ENCODE assay signal across 8 mouse cellular contexts in genomic region chr12:69197378-69198163, GRCm38 (mm10). TPM values are rescaled to one million over a fixed set of nuclear protein-coding genes. Genes with fewer than 3 reads are reported as not detected.
DNase-seq lines count a peak whose midpoint lies in the region; ATAC-seq and TF ChIP-seq lines count a peak whose summit lies in the region.

No protein-coding gene starts in this region.

- H3K9me3 ChIP-seq in forebrain, embryonic 10.5 days, result no peaks in the 10 kb centered on the region
- no peaks in the 10 kb centered on the region for H3K9me3 ChIP-seq in heart, embryonic 16.5 days (replicated peaks; ENCODE audit: control insufficient read depth, low read length)
- H3K9me3 ChIP-seq in lung, embryonic 15.5 days, result no peaks in the 10 kb centered on the region

- peak overlapping the region; percentile 96 for H3K9ac ChIP-seq in heart, embryonic 16.5 days (ENCODE audit: low read length)
- peak overlapping the region; percentile 78 for H3K9ac ChIP-seq in lung, embryonic 15.5 days

- no peak for TF ChIP-seq POLR2A in brain, embryonic 14.5 days (IDR thresholded peaks at IDR 0.05; ENCODE audit: borderline replicate concordance, extremely low read depth, insufficient read depth, insufficient read length, poor library complexity, severe bottlenecking)

- DNase-seq in ES-CJ7 (ENCODE audit: low read depth, low spot score), result peak; percentile 34
- peak; percentile 63 for DNase-seq in brain, embryonic 14.5 days (ENCODE audit: low read depth)
- peak; percentile 57 for DNase-seq in forebrain, embryonic 10.5 days (ENCODE audit: extremely low spot score, low spot score)
- peak; percentile 62 for DNase-seq in kidney, postnatal 14 days
- DNase-seq in testis, postnatal 14 days (ENCODE audit: low spot score), result peak; percentile 62

- H3K27ac ChIP-seq in forebrain, embryonic 10.5 days, result peak overlapping the region; percentile 94
- peak overlapping the region; percentile 94 for H3K27ac ChIP-seq in heart, embryonic 16.5 days (ENCODE audit: low read length)
- peak overlapping the region; percentile 88 for H3K27ac ChIP-seq in lung, embryonic 15.5 days

- TF ChIP-seq CTCF in brain, embryonic 14.5 days (IDR thresholded peaks at IDR 0.05; ENCODE audit: borderline replicate concordance, extremely low read depth, insufficient read depth, insufficient read length), result no peak

- peak; percentile 71 for ATAC-seq in heart, embryonic 16.5 days (replicated peaks; ENCODE audit: extremely low read depth, insufficient read depth, low FRiP score)
- peak; percentile 80 for ATAC-seq in lung, embryonic 15.5 days (ENCODE audit: borderline replicate concordance, extremely low read depth, low FRiP score, low TSS enrichment)
- ATAC-seq in neutrophil, adult 5-6 weeks (ENCODE audit: extremely low read depth, insufficient number of reproducible peaks, low FRiP score, poor library complexity, severe bottlenecking), result peak; percentile 55

- under 1% methylated on average over 93 of the region's 94 CpGs for WGBS in forebrain, embryonic 10.5 days
- WGBS in heart, embryonic 16.5 days, result under 1% methylated on average over 88 of the region's 94 CpGs
- under 1% methylated on average over 94 of the region's 94 CpGs for WGBS in lung, embryonic 15.5 days

- H3K4me3 ChIP-seq in forebrain, embryonic 10.5 days, result peak overlapping the region; percentile 83
- H3K4me3 ChIP-seq in heart, embryonic 16.5 days (ENCODE audit: low read length), result peak overlapping the region; percentile 100
- H3K4me3 ChIP-seq in lung, embryonic 15.5 days, result peak overlapping the region; percentile 75

- H3K27me3 ChIP-seq in forebrain, embryonic 10.5 days (ENCODE audit: poor library complexity, severe bottlenecking), result no peaks in the 10 kb centered on the region
- no peaks in the 10 kb centered on the region for H3K27me3 ChIP-seq in heart, embryonic 16.5 days (ENCODE audit: control insufficient read depth, insufficient read depth, low read length)
- no peaks in the 10 kb centered on the region for H3K27me3 ChIP-seq in lung, embryonic 15.5 days

- H3K36me3 ChIP-seq in forebrain, embryonic 10.5 days (replicated peaks), result peaks cover 50% of the 10 kb centered on the region
- H3K36me3 ChIP-seq in heart, embryonic 16.5 days (ENCODE audit: control insufficient read depth, insufficient read depth), result peaks cover 17% of the 10 kb centered on the region
- peaks cover 22% of the 10 kb centered on the region; the same call in 1 of the 2 replicates for H3K36me3 ChIP-seq in lung, embryonic 15.5 days

- peaks cover 37% of the 10 kb centered on the region for H3K4me1 ChIP-seq in forebrain, embryonic 10.5 days
- peaks cover 21% of the 10 kb centered on the region for H3K4me1 ChIP-seq in heart, embryonic 16.5 days (ENCODE audit: control insufficient read depth, insufficient read depth, low read length)
- peaks cover 22% of the 10 kb centered on the region for H3K4me1 ChIP-seq in lung, embryonic 15.5 days

- peak overlapping the region; percentile 99 for H3K4me2 ChIP-seq in heart, embryonic 16.5 days (ENCODE audit: low read depth, low read length)
- H3K4me2 ChIP-seq in lung, embryonic 15.5 days, result peak overlapping the region; percentile 95

RNA-seq across cellular contexts. Expression of gene Dnaaf2, which starts 0.7 kb away (rescaled TPM):
- 4.6 and 5.7 TPM in 2 replicates for polyA plus RNA-seq in brain, embryonic 14.5 days (2012; rRNA removed)
- 16.3 and 19.0 TPM in 2 replicates for polyA plus RNA-seq in forebrain, embryonic 10.5 days (2016; fragmentation: Nextera tagmentation; extraction: Ambion mirVana)
- 6.1 and 7.8 TPM in 2 replicates for polyA plus RNA-seq in heart, embryonic 16.5 days (2015; fragmentation: Nextera tagmentation; extraction: Ambion mirVana)
- polyA plus RNA-seq in lung, embryonic 15.5 days (2015; fragmentation: Nextera tagmentation; extraction: Ambion mirVana), result 10.3 and 10.5 TPM in 2 replicates
- 0.74 and 0.93 TPM in 2 replicates for total RNA-seq in neutrophil, adult 5-6 weeks (2017)

RNA-seq across cellular contexts. Expression of gene Gm49383, which starts 0.7 kb away (rescaled TPM):
- polyA plus RNA-seq in brain, embryonic 14.5 days (2012; rRNA removed), result 4.1 and 5.7 TPM in 2 replicates
- polyA plus RNA-seq in forebrain, embryonic 10.5 days (2016; fragmentation: Nextera tagmentation; extraction: Ambion mirVana), result 62.2 and 67.8 TPM in 2 replicates
- polyA plus RNA-seq in heart, embryonic 16.5 days (2015; fragmentation: Nextera tagmentation; extraction: Ambion mirVana), result 14.8 and 17.6 TPM in 2 replicates
- 35.0 and 35.5 TPM in 2 replicates for polyA plus RNA-seq in lung, embryonic 15.5 days (2015; fragmentation: Nextera tagmentation; extraction: Ambion mirVana)
- 5.3 and 9.4 TPM in 2 replicates for total RNA-seq in neutrophil, adult 5-6 weeks (2017)

RNA-seq across cellular contexts. Expression of gene Gm49384, which starts 6.5 kb away (rescaled TPM):
- polyA plus RNA-seq in brain, embryonic 14.5 days (2012; rRNA removed), result 5.1 and 5.5 TPM in 2 replicates
- 51.8 and 59.4 TPM in 2 replicates for polyA plus RNA-seq in forebrain, embryonic 10.5 days (2016; fragmentation: Nextera tagmentation; extraction: Ambion mirVana)
- 14.1 and 18.9 TPM in 2 replicates for polyA plus RNA-seq in heart, embryonic 16.5 days (2015; fragmentation: Nextera tagmentation; extraction: Ambion mirVana)
- polyA plus RNA-seq in lung, embryonic 15.5 days (2015; fragmentation: Nextera tagmentation; extraction: Ambion mirVana), result 30.5 and 34.4 TPM in 2 replicates
- total RNA-seq in neutrophil, adult 5-6 weeks (2017), result 6.3 and 10.5 TPM in 2 replicates

RNA-seq across cellular contexts. Expression of gene Mgat2, which starts 13.6 kb away (rescaled TPM):
- 16.1 and 19.9 TPM in 2 replicates for polyA plus RNA-seq in brain, embryonic 14.5 days (2012; rRNA removed)
- 28.3 and 30.9 TPM in 2 replicates for polyA plus RNA-seq in forebrain, embryonic 10.5 days (2016; fragmentation: Nextera tagmentation; extraction: Ambion mirVana)
- 33.4 and 40.2 TPM in 2 replicates for polyA plus RNA-seq in heart, embryonic 16.5 days (2015; fragmentation: Nextera tagmentation; extraction: Ambion mirVana)
- polyA plus RNA-seq in lung, embryonic 15.5 days (2015; fragmentation: Nextera tagmentation; extraction: Ambion mirVana), result 56.7 and 58.2 TPM in 2 replicates
- total RNA-seq in neutrophil, adult 5-6 weeks (2017), result 44.6 and 47.5 TPM in 2 replicates

RNA-seq across cellular contexts. Expression of gene Rpl36al, which starts 13.7 kb away (rescaled TPM):
- 318 and 320 TPM in 2 replicates for polyA plus RNA-seq in brain, embryonic 14.5 days (2012; rRNA removed)
- 567 and 576 TPM in 2 replicates for polyA plus RNA-seq in forebrain, embryonic 10.5 days (2016; fragmentation: Nextera tagmentation; extraction: Ambion mirVana)
- polyA plus RNA-seq in heart, embryonic 16.5 days (2015; fragmentation: Nextera tagmentation; extraction: Ambion mirVana), result 395 and 435 TPM in 2 replicates
- 509 and 512 TPM in 2 replicates for polyA plus RNA-seq in lung, embryonic 15.5 days (2015; fragmentation: Nextera tagmentation; extraction: Ambion mirVana)
- 301 and 317 TPM in 2 replicates for total RNA-seq in neutrophil, adult 5-6 weeks (2017)

Comparison
In these comparisons a context has a peak if more than half of its experiments do, and no peak if none do; other contexts are left out.
1. Peak in every context shown above with its lines: DNase-seq, ATAC-seq, H3K4me3 ChIP-seq and H3K27ac ChIP-seq.